34 mouse cellular contexts compared by ENCODE assay signal in genomic region chr6:83634631-83635030, GRCm38 (mm10). TPM values are rescaled to one million over a fixed set of nuclear protein-coding genes. Genes with fewer than 3 reads are reported as not detected.
"Had no signal": no experiment of that assay in that cellular context is flagged by ENCODE, and none has a peak within 500 bp of the region (broad histone marks: within the 10 kb centered on the region; RNA-seq: fewer than 3 reads in every experiment).

No protein-coding gene starts in this region.

RNA-seq across cellular contexts. Expression of gene Clec4f, which starts 21.4 kb away (rescaled TPM):
- total RNA-seq: left cerebral cortex, adult 8-10 months; left cerebral cortex, postnatal 14 days; left cerebral cortex, postnatal 25 days; left cerebral cortex, postnatal 36 days; megakaryocyte progenitor cell, adult 5-6 weeks; megakaryocyte, adult 5-6 weeks; megakaryocyte-erythroid progenitor cell, adult 5-6 weeks; midbrain, postnatal 0 days; monocyte, adult 5-6 weeks had no signal
- polyA plus RNA-seq: limb, embryonic 10.5 days; limb, embryonic 11.5 days; limb, embryonic 12.5 days; limb, embryonic 13.5 days; limb, embryonic 14.5 days; limb, embryonic 15.5 days; lung, adult 2 months; lung, embryonic 14.5 days; lung, embryonic 15.5 days; lung, postnatal 0 days; macrophage; midbrain, embryonic 10.5 days; midbrain, embryonic 11.5 days; midbrain, embryonic 12.5 days; midbrain, embryonic 13.5 days; midbrain, embryonic 15.5 days; midbrain, embryonic 16.5 days; myocyte; neural tube, embryonic 11.5 days; neural tube, embryonic 12.5 days had no signal

RNA-seq across cellular contexts. Expression of gene Cd207, which starts 43.0 kb away (rescaled TPM):
- total RNA-seq: left cerebral cortex, postnatal 10 days; left cerebral cortex, postnatal 14 days; left cerebral cortex, postnatal 25 days; left cerebral cortex, postnatal 36 days; left cerebral cortex, postnatal 4 days; megakaryocyte progenitor cell, adult 5-6 weeks; megakaryocyte, adult 5-6 weeks; megakaryocyte-erythroid progenitor cell, adult 5-6 weeks; monocyte, adult 5-6 weeks had no signal
- polyA plus RNA-seq: limb, embryonic 10.5 days; limb, embryonic 11.5 days; limb, embryonic 12.5 days; limb, embryonic 13.5 days; limb, embryonic 14.5 days; limb, embryonic 15.5 days; liver, embryonic 11.5 days; lung, embryonic 14.5 days; lung, embryonic 15.5 days; lung, embryonic 16.5 days; lung, postnatal 0 days; macrophage; midbrain, embryonic 10.5 days; midbrain, embryonic 11.5 days; midbrain, embryonic 12.5 days; midbrain, embryonic 13.5 days; midbrain, embryonic 14.5 days; midbrain, embryonic 15.5 days; midbrain, embryonic 16.5 days; midbrain, postnatal 0 days; myocyte; neural tube, embryonic 11.5 days; neural tube, embryonic 12.5 days had no signal
